Mouse (Mus musculus) urinary bladder, postnatal 25 days (tissue): ENCODE results near the gene Fsip1.
A peak's percentile ranks its signal among the peaks of the same experiment; 100 is the strongest.
"Not testable (repeated sequence)": the region's sequence is repeated elsewhere in the genome, so short reads cannot be mapped to it uniquely, and the experiment has no call there.

ENCODE experiments used
- DNase-seq: peaks from one replicate; pipeline ENCODE4 v3.0.0; 2022; ENCODE audit warnings: low spot score

Fsip1 gene

GRCm38 (mm10) chr2:118256621-118257053 is at the start of gene Fsip1:
Gene Fsip1 (minus strand): TSS chr2:118256966.
- DNase-seq, result peak; percentile 48

- no peak for DNase-seq
These were observed 49.7 kb upstream of the Fsip1 start for GRCm38 (mm10) chr2:118306522-118306895.

DNA sequence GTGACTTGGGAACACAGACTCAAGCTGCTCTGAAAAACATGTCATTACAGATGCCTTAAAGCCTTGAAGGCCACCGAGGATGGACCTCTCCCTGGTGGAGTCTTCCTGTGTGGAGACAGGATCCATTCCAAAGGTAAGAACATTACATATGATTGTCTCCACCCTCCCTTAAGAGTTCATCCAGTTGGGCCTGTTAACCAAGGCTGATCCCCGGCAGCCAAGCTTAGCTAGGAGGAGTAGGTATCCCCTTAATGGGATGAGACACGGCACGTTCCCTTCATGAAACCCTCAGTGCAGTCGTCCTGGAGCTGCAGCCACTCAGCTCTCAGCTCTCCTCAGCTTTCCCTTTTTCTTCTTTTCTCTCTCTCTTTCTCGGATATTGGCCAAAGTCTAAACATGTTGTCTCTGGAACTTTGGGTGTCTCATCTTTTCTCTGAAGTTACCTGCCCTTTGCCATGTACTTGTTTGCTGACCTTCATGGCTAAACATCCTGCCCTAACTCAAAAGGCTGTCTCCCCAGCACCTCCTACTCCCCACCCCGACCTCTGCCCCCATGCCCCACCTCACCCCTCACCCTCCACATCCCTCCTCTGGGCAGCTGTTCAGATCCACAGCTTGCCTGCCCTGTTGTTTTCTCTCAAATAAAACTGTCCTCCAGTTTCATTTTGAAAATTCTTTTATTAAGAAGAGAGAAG is 49.2 kb upstream of the Fsip1 start:
- DNase-seq, result no peak

DNA sequence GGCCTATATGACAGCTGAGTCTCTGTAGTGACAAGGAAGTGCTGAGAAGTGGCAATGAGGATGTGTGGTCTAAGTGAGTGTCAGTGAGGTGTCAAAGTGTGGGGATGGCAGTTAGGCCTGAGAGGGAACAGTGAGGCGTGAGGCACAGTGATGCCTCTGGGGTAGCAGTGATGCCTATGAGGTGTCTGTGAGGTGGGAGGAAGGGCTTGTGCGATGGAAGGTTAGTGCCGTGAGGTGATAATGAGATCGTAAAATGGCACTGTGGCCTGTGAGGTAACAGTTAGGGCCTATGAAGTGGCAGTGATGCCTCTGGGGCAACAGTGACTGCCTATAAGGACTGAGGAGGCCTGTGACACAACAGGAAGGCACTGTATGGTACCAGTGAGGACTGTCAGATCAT is 46.7 kb upstream of the Fsip1 start:
- no peak for DNase-seq

GRCm38 (mm10) chr2:118301656-118302055 is 44.9 kb upstream of the Fsip1 start:
- no peak for DNase-seq

GRCm38 (mm10) chr2:118301041-118301545 is 44.3 kb upstream of the Fsip1 start:
- DNase-seq, result no peak

DNA sequence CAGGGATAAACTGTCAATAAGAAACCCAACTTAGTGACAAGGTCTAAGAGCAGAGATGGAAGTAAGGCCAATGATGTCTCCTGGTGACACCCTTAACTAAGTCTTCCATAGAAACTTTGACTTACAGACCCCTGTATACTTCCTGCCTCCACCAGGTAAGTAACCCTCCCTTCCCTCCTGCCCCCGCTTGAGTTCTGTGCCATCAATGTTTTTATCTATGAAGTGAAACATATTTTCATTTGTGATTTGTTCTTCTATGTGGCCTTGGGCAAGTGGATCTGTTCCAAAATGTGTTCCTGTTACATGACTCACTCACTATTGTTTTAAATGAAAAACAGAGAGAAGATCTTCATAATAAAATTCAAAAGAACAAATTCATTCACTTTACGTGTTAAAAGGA is 43.2 kb upstream of the Fsip1 start:
- no peak for DNase-seq

- no peak for DNase-seq
These were observed 41.8 kb upstream of the Fsip1 start for GRCm38 (mm10) chr2:118298601-118299000.

GRCm38 (mm10) chr2:118297966-118298365 is 41.2 kb upstream of the Fsip1 start:
- DNase-seq, result no peak

DNA sequence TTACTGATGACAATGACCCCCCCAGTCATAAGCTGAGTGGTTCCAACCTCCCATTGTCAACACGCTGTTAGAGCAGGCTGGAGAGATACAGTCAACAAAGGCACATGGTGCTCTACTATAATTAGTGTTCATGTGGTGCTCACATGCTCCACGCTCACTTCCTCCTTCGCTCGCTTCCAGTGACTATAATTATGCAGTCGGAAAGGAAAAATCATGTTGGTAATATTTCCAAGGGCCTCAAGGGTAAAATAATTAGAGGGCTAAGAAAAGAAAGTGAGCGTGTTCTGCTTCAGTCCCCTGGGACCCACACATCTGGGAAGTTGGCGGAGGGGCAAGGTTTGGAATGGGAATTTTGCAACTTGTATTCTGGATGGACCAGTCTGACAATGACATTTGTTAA is 38.7 kb upstream of the Fsip1 start:
- no peak for DNase-seq

DNA sequence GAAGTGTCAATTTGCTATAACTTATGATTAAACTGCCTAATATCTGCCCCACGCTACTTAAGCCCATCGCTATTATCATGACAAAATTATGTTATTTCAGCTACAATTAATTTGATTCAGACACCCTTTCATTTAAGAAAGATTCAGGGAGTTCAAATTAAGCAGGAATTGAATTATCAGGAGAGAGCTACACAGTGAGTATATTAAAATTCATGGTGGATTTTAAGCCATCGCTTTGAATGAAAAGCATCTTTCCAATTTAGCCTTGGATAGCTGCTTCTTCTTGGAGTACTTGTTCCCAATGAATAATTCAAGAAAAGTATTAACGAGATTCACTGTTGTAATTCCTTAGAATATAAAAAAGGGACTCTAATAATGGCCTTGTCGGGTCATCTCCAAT is 36.8 kb upstream of the Fsip1 start:
- DNase-seq, result no peak

GRCm38 (mm10) chr2:118289066-118289460 is 32.3 kb upstream of the Fsip1 start:
- not testable (repeated sequence) for DNase-seq

DNA sequence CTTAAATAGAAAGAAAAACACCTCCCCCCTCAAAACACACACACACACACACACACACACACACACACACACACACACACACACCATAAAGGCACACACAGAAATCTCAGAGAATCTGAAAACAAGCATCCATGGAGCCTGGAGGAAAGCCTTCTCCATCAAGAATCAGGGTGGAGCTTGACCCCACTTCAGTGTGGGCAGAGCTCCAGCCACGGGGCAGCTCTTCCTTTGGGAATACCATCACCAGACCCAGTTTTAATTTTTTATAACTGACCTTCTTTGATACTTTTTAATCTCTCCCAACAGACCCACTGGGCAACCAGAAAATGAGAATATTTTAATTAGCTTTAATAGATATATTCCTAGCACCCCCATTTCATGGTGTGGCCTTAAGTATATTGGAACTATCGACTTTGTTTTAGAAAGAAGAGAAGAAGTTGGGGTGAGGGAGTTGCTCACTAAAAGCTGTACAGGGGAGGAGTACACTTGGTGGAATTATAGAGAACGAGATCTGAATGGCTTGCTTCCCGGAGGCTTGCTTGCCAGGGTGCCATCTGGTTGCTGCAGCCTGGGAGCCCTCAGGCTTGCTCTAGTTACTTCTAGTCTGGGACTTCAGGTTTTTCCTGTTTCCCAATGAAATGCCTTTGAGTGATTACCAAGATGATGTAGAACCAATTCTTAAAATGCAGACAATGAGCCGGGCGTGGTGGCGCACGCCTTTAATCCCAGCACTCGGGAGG is 31.7 kb upstream of the Fsip1 start:
- DNase-seq, result no peak

- DNase-seq, result no peak
These were observed 30.9 kb upstream of the Fsip1 start for GRCm38 (mm10) chr2:118287678-118288077.

- DNase-seq, result no peak
These were observed 25.7 kb upstream of the Fsip1 start for GRCm38 (mm10) chr2:118282467-118282866.

GRCm38 (mm10) chr2:118278249-118278648 is 21.5 kb upstream of the Fsip1 start:
- no peak for DNase-seq

GRCm38 (mm10) chr2:118271606-118272005 is 14.8 kb upstream of the Fsip1 start:
- DNase-seq, result no peak

DNA sequence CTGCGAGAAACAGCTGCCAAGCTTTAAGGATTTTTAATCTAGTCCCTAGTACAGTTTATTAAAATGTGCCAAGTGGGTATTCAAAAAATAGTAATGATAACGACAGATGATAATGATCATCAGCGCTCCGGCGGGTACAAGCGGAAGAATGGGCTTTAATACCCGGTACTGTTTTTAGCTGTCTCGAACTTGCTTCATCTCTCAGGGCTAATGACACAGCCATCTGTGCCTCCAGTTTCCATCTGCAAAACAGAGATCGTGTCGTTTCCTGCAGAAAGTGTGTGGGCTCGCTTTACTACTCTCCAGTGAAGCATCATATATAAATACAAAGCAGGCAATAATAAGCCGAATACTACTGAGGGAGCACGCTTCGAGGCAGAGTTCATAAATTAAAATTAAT is 13.4 kb upstream of the Fsip1 start:
- no peak for DNase-seq

DNA sequence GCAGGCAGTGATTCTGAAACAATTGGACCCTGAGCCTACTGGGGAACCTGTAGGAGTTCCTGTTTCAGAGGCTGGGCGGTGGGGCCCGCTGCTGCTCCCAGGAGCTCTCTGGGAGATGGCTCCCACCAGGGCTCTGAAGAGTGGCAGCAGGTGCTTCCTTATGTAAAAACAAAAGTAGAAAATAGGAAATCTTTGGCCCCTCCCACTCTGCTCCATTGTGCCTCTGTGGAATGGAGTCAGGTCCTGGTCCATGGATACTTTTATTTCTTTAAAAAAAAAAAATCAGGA is 7.1 kb upstream of the Fsip1 start:
- DNase-seq, result no peak

DNA sequence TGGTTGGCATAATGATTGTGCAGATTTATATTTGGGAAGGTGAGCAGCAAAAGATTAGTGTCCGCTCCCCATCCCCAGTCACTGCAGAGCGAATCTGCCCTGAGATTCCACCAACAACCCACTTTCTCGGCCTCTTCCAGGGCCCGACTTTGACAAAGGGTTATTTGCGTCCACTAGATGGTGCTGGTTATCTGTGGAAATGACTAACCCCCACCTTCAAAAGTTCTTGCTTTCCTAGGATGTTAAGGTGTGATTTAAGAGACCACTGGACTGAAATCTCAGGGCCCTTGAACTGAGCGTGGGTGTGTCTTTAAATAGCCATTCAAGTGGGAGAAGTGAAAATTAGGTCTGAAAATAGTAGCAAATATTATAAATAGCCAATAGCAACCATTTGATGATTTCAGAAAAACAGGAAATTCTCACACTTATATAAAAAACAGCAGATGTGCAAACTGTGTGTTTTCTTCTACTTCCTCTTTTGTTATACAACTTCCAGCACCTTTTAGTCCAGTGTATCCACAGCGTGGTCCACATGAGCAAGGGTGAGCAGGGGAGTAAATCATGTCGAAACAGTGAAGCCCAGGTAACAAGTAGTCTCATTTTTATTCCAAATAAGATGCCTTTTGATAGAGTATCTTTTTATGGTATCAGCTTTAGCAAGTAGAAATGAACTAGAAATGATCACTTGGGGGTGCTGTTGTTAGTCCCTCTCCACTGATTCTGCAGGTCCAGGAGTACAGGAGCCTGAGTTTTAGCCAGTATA is 6.6 kb upstream of the Fsip1 start:
- DNase-seq, result peak; percentile 29

DNA sequence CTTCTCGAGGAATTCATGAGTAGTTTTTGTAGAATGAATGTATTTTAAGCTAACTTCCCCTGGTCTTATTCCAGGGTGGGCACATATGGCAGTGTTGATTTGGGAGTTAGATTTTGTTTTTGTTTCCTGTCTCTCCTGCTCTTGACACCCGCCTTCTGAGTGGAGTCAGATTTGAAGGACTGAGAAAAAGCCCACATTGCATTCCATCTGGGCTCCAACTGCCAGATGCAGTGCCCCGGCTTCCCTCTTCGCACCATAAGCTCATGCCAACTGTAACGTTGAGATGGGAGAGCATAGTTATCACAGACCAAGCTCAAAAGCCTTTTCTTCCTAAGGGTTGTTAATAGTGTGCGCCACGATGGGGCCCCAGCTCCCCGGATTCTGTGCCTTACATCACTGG is 5.9 kb upstream of the Fsip1 start:
- DNase-seq, result no peak

DNA sequence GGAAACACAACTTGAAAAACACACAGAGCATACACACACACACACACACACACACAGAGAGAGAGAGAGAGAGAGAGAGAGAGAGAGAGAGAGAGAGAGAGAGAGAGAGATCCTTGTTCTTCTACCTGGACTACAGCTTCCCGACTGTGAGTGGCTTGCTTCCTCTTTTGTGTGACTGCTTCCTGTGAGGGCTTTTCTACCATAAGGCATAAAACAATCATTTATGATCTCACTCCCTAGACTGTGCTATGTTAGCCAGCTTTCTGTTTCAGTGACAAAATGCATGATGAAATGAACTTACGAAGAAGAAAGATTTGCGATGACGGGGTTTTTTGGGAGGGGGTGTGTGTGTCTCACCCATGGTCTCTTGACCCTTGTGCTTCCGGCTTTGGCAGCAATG is 3.0 kb upstream of the Fsip1 start:
- no peak for DNase-seq

GRCm38 (mm10) chr2:118257094-118257493 is 328 bp upstream of the Fsip1 start:
- no peak for DNase-seq
